Mouse (Mus musculus): ENCODE measurements at regions not wholly inside any gene's neighbourhood (a gene's known extent, or its start where the extent isn't known, plus 50 kb on each side); places are given as distances from the start of the nearest gene placed in this dataset.

GRCm38 (mm10) chr15:62511461-62511860 lies 1333.5 kb downstream of the Gsdmc2 start:
- 90% methylated on average over 2 of the region's 2 CpGs for WGBS
- Histone ChIP-seq H3K27me3 (ENCODE audit: control insufficient read depth, insufficient read depth, low read length) (no peaks in the 10 kb centered on the region), H3K79me2 (ENCODE audit: control insufficient read depth, insufficient read depth, low read length) (no peaks in the 10 kb centered on the region), H3K36me3 (ENCODE audit: control insufficient read depth, insufficient read depth, low read length) (no peaks in the 10 kb centered on the region), H3K27ac (replicated peaks; ENCODE audit: insufficient read depth, low read depth, low read length) (no peak overlapping the region), H3K4me1 (ENCODE audit: control insufficient read depth, insufficient read depth, low read length) (no peaks in the 10 kb centered on the region), H3K4me3 (ENCODE audit: insufficient read depth, low read depth, low read length) (no peak overlapping the region), H3K9ac (ENCODE audit: low read depth, low read length) (no peak overlapping the region)
- TF ChIP-seq POLR2A (IDR thresholded peaks at IDR 0.05; ENCODE audit: extremely low read depth, insufficient read depth, low read length) = no peak
- no peak for TF ChIP-seq CTCF (IDR thresholded peaks at IDR 0.05; ENCODE audit: low read depth, low read length)
- no peak for DNase-seq (ENCODE audit: extremely low read depth, low read depth, low spot score)

- Histone ChIP-seq H3K4me3 (ENCODE audit: insufficient read depth, low read depth, low read length) (no peak overlapping the region), H3K4me1 (ENCODE audit: control insufficient read depth, insufficient read depth, low read length) (no peaks in the 10 kb centered on the region), H3K79me2 (ENCODE audit: control insufficient read depth, insufficient read depth, low read length) (no peaks in the 10 kb centered on the region), H3K36me3 (ENCODE audit: control insufficient read depth, insufficient read depth, low read length) (no peaks in the 10 kb centered on the region), H3K9ac (ENCODE audit: low read depth, low read length) (no peak overlapping the region), H3K27me3 (ENCODE audit: control insufficient read depth, insufficient read depth, low read length) (no peaks in the 10 kb centered on the region), H3K27ac (replicated peaks; ENCODE audit: insufficient read depth, low read depth, low read length) (no peak overlapping the region)
- 89% methylated on average over 3 of the region's 3 CpGs for whole genome bisulfite sequencing
- DNase-seq (ENCODE audit: extremely low read depth, low read depth, low spot score) = no peak
- TF ChIP-seq CTCF (IDR thresholded peaks at IDR 0.05; ENCODE audit: low read depth, low read length) = no peak
- no peak for TF ChIP-seq POLR2A (IDR thresholded peaks at IDR 0.05; ENCODE audit: extremely low read depth, insufficient read depth, low read length)
Observed at GRCm38 (mm10) chr15:62503866-62504265, 1341.1 kb downstream of the Gsdmc2 start.

- peak; percentile 77 for DNase-seq (ENCODE audit: extremely low read depth, low read depth, low spot score)
- no peaks in the 10 kb centered on the region for H3K27me3 ChIP-seq (ENCODE audit: control insufficient read depth, insufficient read depth, low read length)
- no peak overlapping the region for H3K9ac ChIP-seq (ENCODE audit: low read depth, low read length)
- H3K36me3 ChIP-seq (ENCODE audit: control insufficient read depth, insufficient read depth, low read length) = no peaks in the 10 kb centered on the region
- TF ChIP-seq POLR2A (IDR thresholded peaks at IDR 0.05; ENCODE audit: extremely low read depth, insufficient read depth, low read length) = no peak
- TF ChIP-seq CTCF (IDR thresholded peaks at IDR 0.05; ENCODE audit: low read depth, low read length) = no peak
- 22% methylated on average over 4 of the region's 4 CpGs for WGBS
- H3K4me1 ChIP-seq (ENCODE audit: control insufficient read depth, insufficient read depth, low read length) = no peaks in the 10 kb centered on the region
- H3K27ac ChIP-seq (replicated peaks; ENCODE audit: insufficient read depth, low read depth, low read length) = no peak overlapping the region
- no peaks in the 10 kb centered on the region for H3K79me2 ChIP-seq (ENCODE audit: control insufficient read depth, insufficient read depth, low read length)
- H3K4me3 ChIP-seq (ENCODE audit: insufficient read depth, low read depth, low read length) = no peak overlapping the region
Observed at GRCm38 (mm10) chr15:62500966-62501365, 1344.0 kb downstream of the Gsdmc2 start.

GRCm38 (mm10) chr15:62500522-62500921 lies 1344.5 kb downstream of the Gsdmc2 start:
- DNase-seq (ENCODE audit: extremely low read depth, low read depth, low spot score) = no peak
- TF ChIP-seq CTCF (IDR thresholded peaks at IDR 0.05; ENCODE audit: low read depth, low read length) (no peak), POLR2A (IDR thresholded peaks at IDR 0.05; ENCODE audit: extremely low read depth, insufficient read depth, low read length) (no peak)
- Histone ChIP-seq H3K27ac (replicated peaks; ENCODE audit: insufficient read depth, low read depth, low read length) (no peak overlapping the region), H3K79me2 (ENCODE audit: control insufficient read depth, insufficient read depth, low read length) (no peaks in the 10 kb centered on the region), H3K27me3 (ENCODE audit: control insufficient read depth, insufficient read depth, low read length) (no peaks in the 10 kb centered on the region), H3K4me3 (ENCODE audit: insufficient read depth, low read depth, low read length) (no peak overlapping the region), H3K4me1 (ENCODE audit: control insufficient read depth, insufficient read depth, low read length) (no peaks in the 10 kb centered on the region), H3K36me3 (ENCODE audit: control insufficient read depth, insufficient read depth, low read length) (no peaks in the 10 kb centered on the region), H3K9ac (ENCODE audit: low read depth, low read length) (no peak overlapping the region)
- 62% methylated on average over 2 of the region's 2 CpGs for WGBS

- H3K9ac ChIP-seq (ENCODE audit: low read depth, low read length) = no peak overlapping the region
- no peak for TF ChIP-seq CTCF (IDR thresholded peaks at IDR 0.05; ENCODE audit: low read depth, low read length)
- peak; percentile 46 for DNase-seq (ENCODE audit: extremely low read depth, low read depth, low spot score)
- no peak overlapping the region for H3K27ac ChIP-seq (replicated peaks; ENCODE audit: insufficient read depth, low read depth, low read length)
- no peaks in the 10 kb centered on the region for H3K4me1 ChIP-seq (ENCODE audit: control insufficient read depth, insufficient read depth, low read length)
- no peaks in the 10 kb centered on the region for H3K79me2 ChIP-seq (ENCODE audit: control insufficient read depth, insufficient read depth, low read length)
- H3K4me3 ChIP-seq (ENCODE audit: insufficient read depth, low read depth, low read length) = no peak overlapping the region
- H3K27me3 ChIP-seq (ENCODE audit: control insufficient read depth, insufficient read depth, low read length) = no peaks in the 10 kb centered on the region
- no peaks in the 10 kb centered on the region for H3K36me3 ChIP-seq (ENCODE audit: control insufficient read depth, insufficient read depth, low read length)
- WGBS = 49% methylated on average over 4 of the region's 4 CpGs
Observed at GRCm38 (mm10) chr15:62496193-62496592, 1348.8 kb downstream of the Gsdmc2 start.

GRCm38 (mm10) chr15:62492350-62492749 lies 1352.6 kb downstream of the Gsdmc2 start:
- DNase-seq (ENCODE audit: extremely low read depth, low read depth, low spot score) = no peak
- no peak for TF ChIP-seq CTCF (IDR thresholded peaks at IDR 0.05; ENCODE audit: low read depth, low read length)
- TF ChIP-seq POLR2A (IDR thresholded peaks at IDR 0.05; ENCODE audit: extremely low read depth, insufficient read depth, low read length) = no peak
- 73% methylated on average over 3 of the region's 3 CpGs for WGBS

More at GRCm38 (mm10) chr15:62492350-62492749, 1352.6 kb downstream of the Gsdmc2 start:
- H3K4me3 ChIP-seq (ENCODE audit: insufficient read depth, low read depth, low read length) = no peak overlapping the region
- no peak overlapping the region for H3K9ac ChIP-seq (ENCODE audit: low read depth, low read length)
- no peaks in the 10 kb centered on the region for H3K36me3 ChIP-seq (ENCODE audit: control insufficient read depth, insufficient read depth, low read length)
- no peaks in the 10 kb centered on the region for H3K79me2 ChIP-seq (ENCODE audit: control insufficient read depth, insufficient read depth, low read length)
- no peaks in the 10 kb centered on the region for H3K27me3 ChIP-seq (ENCODE audit: control insufficient read depth, insufficient read depth, low read length)
- H3K4me1 ChIP-seq (ENCODE audit: control insufficient read depth, insufficient read depth, low read length) = no peaks in the 10 kb centered on the region
- H3K27ac ChIP-seq (replicated peaks; ENCODE audit: insufficient read depth, low read depth, low read length) = no peak overlapping the region
